Mouse (Mus musculus): ENCODE measurements around the gene Ranbp10.
"Not testable (repeated sequence)": the region's sequence is repeated elsewhere in the genome, so short reads cannot be mapped to it uniquely, and the experiment has no call there.

Ranbp10 gene

GRCm38 (mm10) chr8:105833740-105834139, 6.6 kb upstream of the Ranbp10 start:
- not testable (repeated sequence) for DNase-seq

GRCm38 (mm10) chr8:105826379-105826778, 771 bp downstream of the Ranbp10 start:
- no peak for DNase-seq

- DNase-seq = no peak
Measured at GRCm38 (mm10) chr8:105825506-105825905, 1.6 kb downstream of the Ranbp10 start.

- DNase-seq = no peak
Measured at GRCm38 (mm10) chr8:105820925-105821324, 6.2 kb downstream of the Ranbp10 start.

GRCm38 (mm10) chr8:105819659-105820058, 7.5 kb downstream of the Ranbp10 start:
- DNase-seq = no peak

- no peak for DNase-seq
Measured at GRCm38 (mm10) chr8:105813241-105813640, 13.9 kb downstream of the Ranbp10 start.

- DNase-seq = no peak
Measured at GRCm38 (mm10) chr8:105812511-105812910, 14.6 kb downstream of the Ranbp10 start.

- DNase-seq = no peak
Measured at GRCm38 (mm10) chr8:105811543-105811942, 15.6 kb downstream of the Ranbp10 start.

- peak; percentile 29 for DNase-seq
Measured at GRCm38 (mm10) chr8:105811061-105811460, 16.1 kb downstream of the Ranbp10 start.

- no peak for DNase-seq
Measured at GRCm38 (mm10) chr8:105810245-105810786, 16.8 kb downstream of the Ranbp10 start.

- DNase-seq = no peak
Measured at GRCm38 (mm10) chr8:105808480-105808879, 18.7 kb downstream of the Ranbp10 start.

- DNase-seq = no peak
Measured at GRCm38 (mm10) chr8:105807766-105808165, 19.4 kb downstream of the Ranbp10 start.

GRCm38 (mm10) chr8:105805964-105806363, 21.2 kb downstream of the Ranbp10 start:
- DNase-seq = no peak

- no peak for DNase-seq
Measured at GRCm38 (mm10) chr8:105805346-105805745, 21.8 kb downstream of the Ranbp10 start.

- DNase-seq = no peak
Measured at GRCm38 (mm10) chr8:105804797-105805196, 22.4 kb downstream of the Ranbp10 start.

- no peak for DNase-seq
Measured at GRCm38 (mm10) chr8:105801153-105801904, 25.8 kb downstream of the Ranbp10 start.

- peak; percentile 45 for DNase-seq
Measured at GRCm38 (mm10) chr8:105799091-105799812, 27.9 kb downstream of the Ranbp10 start.

GRCm38 (mm10) chr8:105798408-105798807, 28.7 kb downstream of the Ranbp10 start:
- no peak for DNase-seq

GRCm38 (mm10) chr8:105795785-105796184, 31.4 kb downstream of the Ranbp10 start:
- DNase-seq = no peak

GRCm38 (mm10) chr8:105794009-105794598, 33.0 kb downstream of the Ranbp10 start:
- no peak for DNase-seq

GRCm38 (mm10) chr8:105793331-105793730, 33.8 kb downstream of the Ranbp10 start:
- DNase-seq = no peak

- no peak for DNase-seq
Measured at GRCm38 (mm10) chr8:105789626-105790025, 37.5 kb downstream of the Ranbp10 start.

GRCm38 (mm10) chr8:105788927-105789326, 38.2 kb downstream of the Ranbp10 start:
- no peak for DNase-seq

GRCm38 (mm10) chr8:105788241-105788640, 38.9 kb downstream of the Ranbp10 start:
- no peak for DNase-seq

All from cerebellum, adult 11 months (tissue).